Mouse (Mus musculus) CH12.LX (cell line): Measurements from ENCODE around the gene Gtf2h1. TPM values are rescaled to one million over a fixed set of nuclear protein-coding genes. Genes with fewer than 3 reads are reported as not detected.
"Not testable (repeated sequence)": the region's sequence is repeated elsewhere in the genome, so short reads cannot be mapped to it uniquely, and the experiment has no call there.

Experiments used
- DNase-seq: peaks from one replicate; pipeline ENCODE4 v3.0.0-alpha.2; 2013; ENCODE audit errors: extremely low read depth
- H3K27ac ChIP-seq: 2 replicates; pipeline ENCODE4 v1.5.1; 2012; ENCODE audit warnings: low read depth, mild to moderate bottlenecking, control low read depth, moderate library complexity; ENCODE audit not compliant: insufficient read depth
- H3K27me3 ChIP-seq: replicated peaks from 2 replicates; pipeline ENCODE3; 2012; ENCODE audit warnings: inconsistent platforms
- H3K36me3 ChIP-seq, 2 experiments: replicated peaks in 1 of 2; 2 replicates each; pipeline versions ENCODE3 to v1.6.1; 2012; ENCODE audit warnings: inconsistent platforms in 1 of 2, low read length in 1 of 2, mild to moderate bottlenecking in 1 of 2, mixed read lengths in 1 of 2, moderate library complexity in 1 of 2; ENCODE audit not compliant: control insufficient read depth in 1 of 2, insufficient read depth in 1 of 2
- H3K4me1 ChIP-seq, 2 experiments: 2 replicates each; pipeline ENCODE4 v1.6.1; 2012; ENCODE audit warnings: inconsistent platforms in 1 of 2, moderate library complexity in 1 of 2; ENCODE audit not compliant: insufficient read depth in 2 of 2, control insufficient read depth in 1 of 2
- H3K4me2 ChIP-seq: 2 replicates; pipeline ENCODE4 v1.6.1; 2012; ENCODE audit warnings: low read depth, mild to moderate bottlenecking, control low read depth; ENCODE audit not compliant: poor library complexity, insufficient read depth, severe bottlenecking
- H3K4me3 ChIP-seq, 3 experiments: fragments of 150-350 bp in 1 of 3; sonication (generic) in 1 of 3; replicated peaks in 1 of 3; 2 replicates each; pipeline versions ENCODE3 to v1.5.1; 2011 to 2012; ENCODE audit warnings: low read depth in 2 of 3, low read length in 2 of 3, mild to moderate bottlenecking in 2 of 3, moderate library complexity in 2 of 3, control low read depth in 1 of 3, improper control_type of control experiment in 1 of 3, inconsistent platforms in 1 of 3, mixed read lengths in 1 of 3; ENCODE audit not compliant: poor library complexity in 1 of 3
- H3K79me2 ChIP-seq: replicated peaks from 2 replicates; pipeline ENCODE4 v1.6.1; 2012; ENCODE audit warnings: mild to moderate bottlenecking, moderate library complexity; ENCODE audit not compliant: control insufficient read depth, poor library complexity, insufficient read depth, severe bottlenecking; ENCODE audit errors: extremely low read depth
- H3K9ac ChIP-seq: 2 replicates; pipeline ENCODE4 v1.6.1; 2012; ENCODE audit warnings: low read depth, mild to moderate bottlenecking, control low read depth, moderate library complexity; ENCODE audit not compliant: insufficient read depth
- H3K9me3 ChIP-seq: replicated peaks from 2 replicates; pipeline ENCODE3; 2012; ENCODE audit warnings: low read length, inconsistent platforms, mixed read lengths
- BHLHE40 ChIP-seq: IDR thresholded peaks from 2 replicates; pipeline ENCODE4 v1.6.1; 2011; ENCODE audit warnings: mild to moderate bottlenecking, low read depth, low read length, improper control_type of control experiment
- CTCF ChIP-seq, 2 experiments: IDR thresholded peaks in 1 of 2; conservative IDR thresholded peaks in 1 of 2; 2 replicates each; pipeline ENCODE4 v1.5.1; 2011 to 2012; ENCODE audit warnings: low read depth in 2 of 2, low read length in 2 of 2, improper control_type of control experiment in 1 of 2, inconsistent platforms in 1 of 2, mild to moderate bottlenecking in 1 of 2, moderate library complexity in 1 of 2
- E2F4 ChIP-seq: IDR thresholded peaks from 2 replicates; pipeline ENCODE4 v1.6.1; 2011; ENCODE audit warnings: low read depth, low read length, improper control_type of control experiment; ENCODE audit not compliant: insufficient replicate concordance
- ELF1 ChIP-seq: IDR thresholded peaks from 2 replicates; pipeline ENCODE4 v1.6.1; 2014; ENCODE audit warnings: low read depth, mild to moderate bottlenecking, inconsistent platforms, low read length, improper control_type of control experiment
- IRF4 ChIP-seq: IDR thresholded peaks from 2 replicates; pipeline ENCODE4 v1.6.1; 2014; ENCODE audit warnings: low read depth, mild to moderate bottlenecking, inconsistent platforms, low read length, improper control_type of control experiment
- JUND ChIP-seq: conservative IDR thresholded peaks from 2 replicates; pipeline ENCODE4 v1.6.1; 2011; ENCODE audit warnings: low read depth, low read length, improper control_type of control experiment
- MAFK ChIP-seq: IDR thresholded peaks from 2 replicates; pipeline ENCODE4 v1.6.1; 2011; ENCODE audit warnings: low read length, improper control_type of control experiment; ENCODE audit not compliant: insufficient replicate concordance
- MAX ChIP-seq: IDR thresholded peaks from 2 replicates; pipeline ENCODE4 v1.6.1; 2011; ENCODE audit warnings: low read length, improper control_type of control experiment
- MAZ ChIP-seq: IDR thresholded peaks from 2 replicates; pipeline ENCODE4 v1.6.1; 2012; ENCODE audit warnings: low read depth, mild to moderate bottlenecking, inconsistent platforms, low read length, improper control_type of control experiment, moderate library complexity
- NELFE ChIP-seq: IDR thresholded peaks from 2 replicates; pipeline ENCODE4 v1.6.1; 2011; ENCODE audit warnings: low read depth, low read length, improper control_type of control experiment
- POLR2A ChIP-seq: IDR thresholded peaks from 2 replicates; pipeline ENCODE4 v1.6.1; 2011; ENCODE audit warnings: low read depth, mild to moderate bottlenecking, improper control_type of control experiment, low read length
- RCOR1 ChIP-seq: conservative IDR thresholded peaks from 2 replicates; pipeline ENCODE4 v1.6.1; 2012; ENCODE audit warnings: low read depth, mild to moderate bottlenecking, inconsistent platforms, low read length, improper control_type of control experiment
- SIN3A ChIP-seq: IDR thresholded peaks from 2 replicates; pipeline ENCODE4 v1.6.1; 2012; ENCODE audit warnings: low read length, improper control_type of control experiment, inconsistent platforms
- SMC3 ChIP-seq: IDR thresholded peaks from 2 replicates; pipeline ENCODE4 v1.6.1; 2011; ENCODE audit warnings: low read depth, low read length, improper control_type of control experiment
- ZKSCAN1 ChIP-seq: IDR thresholded peaks from 2 replicates; pipeline ENCODE4 v1.6.1; 2012; ENCODE audit warnings: low read depth, inconsistent platforms, low read length, improper control_type of control experiment, borderline replicate concordance
- dilution Hi-C: fragments of 300-500 bp; cut with MboI; formaldehyde crosslinking; loops from 2 replicates; pipeline ENCODE4 v1.14.3; 2020; ENCODE audit warnings: low sequenced_read_pairs; ENCODE audit not compliant: extremely low pct_unique_long_range_greater_than_20kb, extremely low pct_ligation_motif_present
- in situ Hi-C: fragments of 300-500 bp; cut with MboI; formaldehyde crosslinking; loops from 3 replicates; pipeline ENCODE4 v1.14.3; 2019; ENCODE audit warnings: low sequenced_read_pairs, low pct_ligation_motif_present, low pct_unique_long_range_greater_than_20kb, mixed read lengths
- polyA plus RNA-seq: library from polyadenylated mRNA; unstranded; fragments of >175 nt; gene quantifications from 2 replicates; pipeline ENCODE4 v1.2.1, GENCODE M21; 2012; ENCODE audit warnings: low read depth; ENCODE audit not compliant: insufficient read length
- total RNA-seq, 2 experiments: library from RNA; depleted of rRNA; stranded (reverse); fragments of 300-350 nt in 1 of 2; fragments of >200 nt in 1 of 2; gene quantifications; 2 replicates each; pipeline ENCODE4 v1.2.3; 2012 to 2014

The Gtf2h1 gene
- total and polyA plus RNA-seq, 3 experiments: 79.2 to 172 (median 161) TPM

DNA sequence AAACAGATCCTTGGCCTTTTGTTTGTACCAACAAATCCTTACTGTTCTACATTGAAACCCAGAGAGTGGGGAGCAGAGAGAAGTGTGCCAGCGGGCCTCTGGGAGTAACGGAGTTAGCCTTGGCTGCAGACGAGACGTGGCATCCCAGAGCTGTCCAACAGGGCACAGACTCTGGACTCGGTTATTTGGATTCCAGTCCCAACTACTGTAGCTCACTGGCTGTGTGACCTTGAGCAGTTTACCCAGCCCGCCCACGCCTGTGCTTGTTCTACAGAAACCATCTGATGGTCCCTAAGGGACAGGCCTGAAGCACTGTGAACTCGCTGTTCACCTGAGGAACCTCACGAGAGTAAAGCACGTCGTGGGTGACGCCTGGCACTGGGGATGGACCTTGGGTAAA lies 34.0 kb downstream of the Gtf2h1 start:
- no peak overlapping the region for H3K9ac ChIP-seq
- no peaks in the 10 kb centered on the region for H3K27me3 ChIP-seq
- no peak overlapping the region for H3K4me3 ChIP-seq
- DNase-seq: no peak
- TF ChIP-seq BHLHE40 (no peak), ZKSCAN1 (no peak), CTCF (conservative IDR thresholded peaks at IDR 0.05 in 1 of 2, IDR thresholded peaks at IDR 0.05 in 1 of 2; ENCODE audit: low read depth in 2 of 2, low read length in 2 of 2) (no peak), RCOR1 (no peak), SIN3A (no peak), JUND (no peak), ELF1 (no peak), MAFK (no peak)
- TF ChIP-seq, all 38 proteins: peak for 0
- H3K36me3 ChIP-seq: peaks cover 0 to 20% of the 10 kb centered on the region in 2 experiments
- in situ Hi-C loops (no loop called here), dilution Hi-C loops (no loop called here)
- H3K9me3 ChIP-seq: no peaks in the 10 kb centered on the region
- no peak overlapping the region for H3K4me2 ChIP-seq
- H3K27ac ChIP-seq: no peak overlapping the region
- H3K4me1 ChIP-seq: peaks cover 2 to 23% of the 10 kb centered on the region in 2 experiments; a peak in 2 of 4 replicates
- H3K79me2 ChIP-seq: no peaks in the 10 kb centered on the region

DNA sequence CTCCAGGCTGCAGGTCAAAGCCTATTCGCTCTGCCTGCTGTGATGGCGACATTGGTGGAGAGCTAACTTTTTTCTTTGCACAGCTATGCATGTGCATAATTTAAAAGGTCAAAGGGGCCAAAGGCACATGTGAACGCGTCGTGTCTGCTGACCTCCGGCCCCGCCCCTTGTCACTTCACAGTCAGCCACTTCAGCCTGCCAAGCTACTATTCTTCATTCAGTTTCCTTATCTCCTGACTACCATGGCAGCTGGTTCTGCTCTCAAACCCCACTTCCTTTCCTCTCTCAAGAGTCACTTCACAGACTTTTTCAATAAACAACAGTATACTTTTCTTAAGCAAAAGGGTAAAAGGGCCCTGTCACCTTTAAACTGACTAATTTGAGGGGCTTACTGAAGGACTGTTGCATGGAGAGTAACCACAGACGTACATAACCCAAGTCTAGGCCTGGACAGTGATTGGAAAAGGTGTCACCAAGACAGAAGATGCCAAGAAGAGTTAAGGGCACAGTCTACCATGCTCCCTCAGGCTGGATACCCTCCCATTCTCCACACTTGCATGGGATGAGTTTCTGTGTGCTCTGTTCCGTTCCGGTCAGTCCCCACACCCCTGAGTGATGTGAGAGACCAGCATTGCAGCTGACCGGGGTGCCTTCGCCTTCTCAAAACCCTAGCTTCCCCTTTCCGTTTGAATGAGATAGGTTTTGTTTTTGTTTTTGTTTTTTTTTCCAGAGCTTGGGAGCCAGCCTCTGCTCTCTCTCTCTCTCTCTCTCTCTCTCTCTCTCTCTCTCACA lies 35.1 kb downstream of the Gtf2h1 start:
- DNase-seq: no peak
- H3K27me3 ChIP-seq: no peaks in the 10 kb centered on the region
- TF ChIP-seq MAFK: no peak
- no peak for TF ChIP-seq IRF4
- H3K36me3 ChIP-seq: peaks cover 0 to 12% of the 10 kb centered on the region in 2 experiments
- no peaks in the 10 kb centered on the region for H3K9me3 ChIP-seq
- no peak overlapping the region for H3K9ac ChIP-seq
- H3K4me2 ChIP-seq: no peak overlapping the region
- dilution Hi-C loops (no loop called here), in situ Hi-C loops (no loop called here)
- H3K4me3 ChIP-seq: no peak overlapping the region
- H3K27ac ChIP-seq: no peak overlapping the region
- H3K79me2 ChIP-seq: no peaks in the 10 kb centered on the region
- peaks cover 2 to 30% of the 10 kb centered on the region in 2 experiments; a peak in 2 of 4 replicates for H3K4me1 ChIP-seq

DNA sequence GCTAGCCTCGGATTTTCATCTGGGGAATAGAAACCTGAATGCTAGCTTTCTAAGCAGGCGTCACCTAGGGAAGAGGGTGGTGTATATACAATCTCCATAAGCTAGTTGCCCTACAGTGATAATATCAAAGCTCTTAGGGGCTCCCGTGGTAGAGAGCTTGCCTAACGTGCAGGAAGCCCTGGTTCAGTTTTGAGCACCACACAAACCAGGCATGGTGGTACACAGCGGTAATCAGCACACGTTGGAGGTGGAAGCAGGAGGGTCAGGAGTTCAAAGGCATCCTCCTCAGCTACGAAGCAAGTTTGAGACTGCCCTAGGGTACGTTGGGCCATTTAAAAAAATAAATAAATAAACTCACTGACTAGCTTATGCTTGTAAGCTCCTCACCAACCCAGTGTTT lies 35.8 kb downstream of the Gtf2h1 start:
- H3K4me3 ChIP-seq: no peak overlapping the region
- no peak overlapping the region for H3K9ac ChIP-seq
- no peaks in the 10 kb centered on the region for H3K9me3 ChIP-seq
- H3K27ac ChIP-seq: no peak overlapping the region
- no peaks in the 10 kb centered on the region for H3K27me3 ChIP-seq
- no peak for DNase-seq
- in situ Hi-C loops: no loop called here
- H3K4me2 ChIP-seq: no peak overlapping the region
- H3K36me3 ChIP-seq: peaks cover 0 to 10% of the 10 kb centered on the region in 2 experiments
- dilution Hi-C loops: no loop called here
- TF ChIP-seq MAX (no peak), NELFE (no peak), CTCF (conservative IDR thresholded peaks at IDR 0.05 in 1 of 2, IDR thresholded peaks at IDR 0.05 in 1 of 2; ENCODE audit: low read depth in 2 of 2, low read length in 2 of 2) (no peak), SMC3 (no peak), MAZ (no peak), BHLHE40 (no peak), E2F4 (no peak), POLR2A (no peak)
- H3K79me2 ChIP-seq: no peaks in the 10 kb centered on the region
- peaks cover 2 to 30% of the 10 kb centered on the region in 2 experiments; a peak in 2 of 4 replicates for H3K4me1 ChIP-seq

DNA sequence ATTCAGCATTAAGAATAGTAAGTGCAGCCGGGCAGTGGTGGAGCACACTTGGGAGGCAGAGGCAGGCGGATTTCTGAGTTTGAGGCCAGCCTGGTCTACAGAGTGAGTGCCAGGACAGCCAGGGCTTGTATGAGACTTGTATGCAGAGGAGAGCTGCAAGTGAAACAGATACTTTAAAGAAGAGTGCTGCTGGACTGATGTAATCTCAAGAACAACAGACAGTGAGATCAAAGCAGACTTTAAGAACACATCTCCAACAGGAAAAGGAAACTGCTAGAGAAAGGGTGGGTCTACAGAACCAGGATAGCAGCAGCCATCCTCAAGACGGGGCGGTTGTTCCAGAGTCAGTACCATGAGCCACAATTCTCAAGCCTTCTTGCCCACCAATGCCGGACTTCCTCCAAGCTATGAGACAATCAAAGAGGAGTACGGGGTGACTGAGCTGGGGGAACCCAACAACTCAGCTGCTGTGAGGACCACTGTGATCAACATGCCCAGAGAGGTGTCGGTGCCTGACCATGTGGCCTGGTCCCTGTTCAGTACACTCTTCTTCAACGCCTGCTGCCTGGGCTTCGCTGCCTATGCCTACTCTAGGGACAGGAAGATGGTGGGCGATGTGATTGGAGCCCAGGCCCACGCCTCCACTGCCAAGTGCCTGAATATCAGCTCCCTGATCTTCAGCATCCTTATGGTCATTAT lies 36.4 kb downstream of the Gtf2h1 start:
- dilution Hi-C loops, DNase-seq, H3K27ac ChIP-seq, H3K79me2 ChIP-seq, H3K4me3 ChIP-seq, H3K4me2 ChIP-seq, H3K9ac ChIP-seq, H3K27me3 ChIP-seq, H3K9me3 ChIP-seq, H3K36me3 ChIP-seq, in situ Hi-C loops: not testable (repeated sequence)
- peaks cover 2 to 30% of the 10 kb centered on the region in 2 experiments; a peak in 2 of 4 replicates for H3K4me1 ChIP-seq
